Mouse (Mus musculus): ENCODE results near the gene Tbc1d23. TPM values are rescaled to one million over a fixed set of nuclear protein-coding genes. Genes with fewer than 3 reads are reported as not detected.

Tbc1d23 gene
- total RNA-seq (2021): 10 to 100 TPM; 45.8 to 46.8 TPM

DNA sequence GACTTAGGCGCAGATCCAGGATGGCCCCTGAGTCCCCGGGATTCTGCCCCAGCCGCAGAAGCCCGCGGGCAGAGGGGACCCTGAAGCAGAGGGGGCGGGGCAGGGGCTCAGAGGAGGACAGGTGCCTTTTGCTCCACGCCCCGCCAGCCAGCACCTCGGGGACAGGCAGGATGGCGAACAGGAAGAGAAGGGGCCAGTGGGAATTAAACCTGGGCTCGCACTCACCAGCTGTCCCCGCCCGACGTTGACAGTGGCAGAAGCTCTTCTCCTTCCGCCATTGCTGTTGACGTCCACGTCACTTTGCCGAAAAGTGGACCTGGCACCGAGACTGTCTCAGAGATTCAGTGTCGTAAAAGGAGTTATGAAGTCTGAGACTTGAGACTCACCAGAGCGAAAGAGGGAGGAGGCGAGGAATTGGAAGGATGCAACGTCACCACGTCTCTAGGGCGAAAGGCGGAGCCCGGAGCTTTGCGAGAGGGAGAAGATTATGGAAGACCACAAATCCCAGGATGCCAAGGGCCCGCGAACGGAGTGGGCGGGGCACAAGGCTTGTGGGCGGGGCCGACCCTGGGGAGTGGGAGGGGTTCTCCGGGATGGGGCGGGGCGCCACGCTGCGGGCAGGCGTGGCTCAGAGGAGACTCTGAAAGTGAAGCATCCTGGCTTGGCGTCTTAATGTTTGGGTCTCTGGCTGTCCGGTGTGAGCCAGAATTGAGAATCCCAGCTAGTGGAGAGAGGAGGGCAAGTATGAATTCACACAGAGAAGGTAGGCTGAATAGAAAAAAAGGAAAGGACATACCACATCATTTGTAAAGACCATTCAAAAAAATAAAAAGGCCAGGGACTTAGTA is at the start of gene Tbc1d23:
Tbc1d23 (minus strand) TSS at position 416 of the 848 bp plus-strand sequence.
- intact Hi-C loops (cut with DNase I): no loop called here
- peak; percentile 97 to 98 for DNase-seq (ENCODE audit: extremely low spot score in 1 of 2, low spot score in 2 of 2)

DNA sequence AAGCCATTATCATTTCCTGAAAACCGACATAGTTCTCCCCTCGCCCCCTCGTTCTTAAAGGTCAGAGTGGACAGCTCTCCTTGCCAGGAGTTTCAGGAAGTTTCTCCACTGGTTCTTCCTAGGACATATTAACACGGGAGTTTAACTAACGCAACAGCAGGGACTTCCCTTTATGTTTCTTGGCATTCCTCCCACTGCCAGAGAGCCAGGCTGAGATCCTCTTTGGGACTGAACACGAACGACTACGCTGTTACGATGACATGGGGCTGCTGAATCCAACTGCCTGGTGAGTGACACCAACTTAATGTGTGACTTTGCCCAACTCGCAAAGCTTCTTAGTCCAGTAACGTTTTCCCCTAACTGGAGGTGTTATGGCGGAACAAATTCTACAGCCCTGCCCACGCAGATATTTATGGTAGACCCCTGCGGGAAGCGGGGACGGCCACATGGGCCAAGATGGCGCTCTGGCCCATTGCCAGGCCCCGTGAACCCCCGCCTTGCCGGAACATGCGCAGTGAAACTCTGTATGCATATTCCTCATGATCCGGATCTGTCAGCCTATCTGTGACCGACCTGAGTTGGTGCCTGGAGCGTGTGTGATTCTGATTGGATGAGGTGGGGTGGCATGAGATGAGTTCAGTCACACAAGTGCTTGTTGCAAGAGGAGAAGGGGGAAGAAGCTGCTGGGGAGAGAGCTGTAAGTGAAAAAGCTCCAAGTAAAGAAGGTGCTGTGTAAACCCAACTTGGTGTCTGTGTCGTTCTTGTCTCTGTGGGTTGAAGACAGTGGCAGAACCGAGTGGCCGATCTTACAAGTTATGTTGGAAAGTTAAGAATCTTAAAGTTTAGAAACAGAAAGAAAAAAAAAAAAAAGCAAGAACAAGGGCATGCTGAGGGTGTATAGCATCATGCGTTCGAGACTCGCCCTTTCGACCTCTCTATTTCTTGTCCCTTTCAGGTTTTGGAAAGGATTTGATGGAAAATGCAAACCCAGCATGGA is 49.2 kb upstream of the Tbc1d23 start:
- intact Hi-C loops (cut with DNase I): no loop called here
- DNase-seq (ENCODE audit: extremely low spot score in 1 of 2, low spot score in 2 of 2): peak in 1 of 2 experiments; percentile 60

DNA sequence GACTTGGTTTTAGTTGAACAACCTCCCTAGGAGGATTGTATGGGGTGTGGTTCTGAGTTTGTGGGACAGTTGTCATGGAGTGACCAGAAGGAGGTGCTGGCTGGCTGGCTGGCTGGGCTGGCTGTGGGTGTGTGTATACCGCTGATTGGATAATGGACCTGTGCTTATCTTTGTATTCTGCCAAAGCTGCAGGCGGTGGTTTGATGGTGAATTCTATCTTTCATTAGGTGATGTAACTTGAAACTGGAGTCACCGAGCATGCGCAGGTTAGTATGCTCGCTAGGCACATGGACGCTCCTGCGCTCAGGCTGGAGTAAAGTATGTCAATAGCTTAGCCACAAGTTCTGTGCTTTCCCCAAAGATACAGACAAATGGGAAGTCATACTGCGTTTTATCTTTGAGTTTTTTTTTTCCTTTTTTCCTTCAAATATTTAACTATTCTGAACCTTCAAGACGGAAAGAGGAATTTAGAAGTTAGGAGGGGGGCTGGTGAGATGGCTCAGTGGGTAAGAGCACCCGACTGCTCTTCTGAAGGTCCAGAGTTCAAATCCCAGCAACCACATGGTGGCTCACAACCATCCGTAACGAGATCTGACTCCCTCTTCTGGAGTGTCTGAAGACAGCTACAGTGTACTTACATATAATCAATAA is 47.8 kb upstream of the Tbc1d23 start:
- intact Hi-C loops (cut with DNase I): no loop called here
- DNase-seq (ENCODE audit: extremely low spot score in 1 of 2, low spot score in 2 of 2): no peak

DNA sequence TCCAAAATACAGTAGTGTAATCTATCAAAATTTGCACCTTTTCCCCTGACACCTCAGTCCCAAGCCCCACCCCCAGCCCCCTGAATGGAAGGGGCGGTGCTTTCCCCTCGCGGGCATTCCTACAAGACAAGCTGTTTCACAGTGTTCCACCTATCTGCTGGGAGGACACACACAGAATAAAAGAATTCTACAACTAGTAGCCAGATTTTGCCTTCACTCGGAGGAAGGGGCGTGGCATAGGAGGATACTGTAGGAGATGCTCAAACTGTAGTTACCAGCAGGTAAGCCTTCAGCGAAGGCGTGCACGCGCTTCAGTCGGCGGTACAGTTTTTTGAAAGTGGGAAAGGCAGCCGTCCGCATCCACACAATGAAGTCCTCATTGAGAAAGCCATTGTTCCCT is 38.4 kb upstream of the Tbc1d23 start:
- DNase-seq (ENCODE audit: extremely low spot score in 1 of 2, low spot score in 2 of 2): no peak
- intact Hi-C loops (cut with DNase I): no loop called here

DNA sequence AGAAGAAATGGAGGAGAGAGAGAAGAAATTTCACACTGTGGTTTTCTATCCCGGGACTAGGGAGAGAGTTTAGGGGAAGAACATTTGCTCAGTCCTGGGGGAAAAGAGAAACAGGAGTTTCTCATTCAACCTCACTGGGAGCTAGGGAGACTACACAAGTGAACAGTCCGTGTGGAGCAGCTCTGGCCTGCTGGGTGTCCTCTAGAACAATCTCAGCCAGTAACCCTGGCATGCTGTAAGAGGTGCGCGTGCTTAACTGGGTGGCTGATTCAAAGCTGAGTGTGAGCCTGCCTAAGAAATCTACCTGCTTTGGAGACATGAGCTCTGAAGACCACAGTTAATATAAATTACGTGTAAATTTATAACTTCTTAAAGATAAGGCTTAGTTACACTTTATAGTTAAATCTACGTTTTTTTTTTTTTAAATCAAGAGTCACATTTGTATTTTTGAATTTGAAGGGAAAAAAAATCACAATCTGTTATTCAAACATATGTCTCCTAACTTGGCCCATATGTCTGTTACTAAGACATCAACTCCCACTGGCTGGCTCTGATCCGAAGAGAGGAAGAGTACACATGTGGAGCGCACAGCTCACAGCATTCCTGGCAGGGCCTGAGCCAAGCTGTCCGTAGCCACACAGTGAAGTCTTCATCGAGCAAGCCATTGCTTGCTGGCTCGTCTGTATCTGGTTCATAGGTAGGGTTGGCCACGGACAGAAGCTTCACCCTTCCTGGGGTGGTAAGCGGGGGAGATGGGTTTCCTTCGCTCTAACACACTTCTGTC is 36.9 kb upstream of the Tbc1d23 start:
- intact Hi-C loops (cut with DNase I): no loop called here
- peak; percentile 48 to 59 for DNase-seq (ENCODE audit: extremely low spot score in 1 of 2, low spot score in 2 of 2)

DNA sequence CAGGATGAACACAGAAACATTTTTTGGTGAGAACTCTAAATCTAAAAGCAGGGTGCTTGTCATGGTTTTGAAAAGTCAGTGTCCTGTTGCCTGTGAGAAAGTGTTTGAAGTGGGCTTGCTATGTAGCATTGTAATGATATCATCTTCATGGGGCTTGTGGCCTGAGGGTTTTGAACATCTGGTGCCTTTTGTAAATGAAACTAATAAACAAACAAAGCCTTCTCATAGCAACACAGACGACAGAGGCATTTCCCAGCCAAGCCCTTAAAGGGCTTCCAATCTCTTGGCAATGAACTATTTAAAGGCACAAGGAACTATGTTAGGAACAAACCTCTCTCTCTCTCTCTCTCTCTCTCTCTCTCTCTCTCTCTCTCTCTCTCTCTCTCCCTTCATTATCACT is 35.8 kb upstream of the Tbc1d23 start:
- DNase-seq (ENCODE audit: extremely low spot score in 1 of 2, low spot score in 2 of 2): peak in 1 of 2 experiments; percentile 39
- intact Hi-C loops (cut with DNase I): no loop called here

DNA sequence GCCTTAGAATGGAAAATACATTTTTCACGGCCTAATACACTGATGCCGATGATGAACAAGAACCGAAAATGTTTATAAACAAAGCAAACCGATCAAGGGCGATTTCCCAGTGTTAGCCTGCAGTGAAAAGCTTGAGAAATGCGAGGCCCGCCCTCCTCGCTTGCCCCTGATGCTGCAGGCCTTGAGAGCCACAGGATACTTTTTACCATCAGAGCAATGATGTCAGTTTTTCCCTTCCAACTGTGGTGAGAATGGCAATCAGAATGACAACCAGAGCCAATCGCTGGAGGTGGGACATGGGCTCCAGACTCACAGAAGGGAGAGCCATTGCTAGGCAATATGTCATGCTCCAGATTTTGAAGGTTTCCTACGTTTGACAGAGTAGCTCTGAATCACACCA is 28.8 kb upstream of the Tbc1d23 start:
- DNase-seq (ENCODE audit: extremely low spot score in 1 of 2, low spot score in 2 of 2): no peak
- intact Hi-C loops (cut with DNase I): no loop called here

DNA sequence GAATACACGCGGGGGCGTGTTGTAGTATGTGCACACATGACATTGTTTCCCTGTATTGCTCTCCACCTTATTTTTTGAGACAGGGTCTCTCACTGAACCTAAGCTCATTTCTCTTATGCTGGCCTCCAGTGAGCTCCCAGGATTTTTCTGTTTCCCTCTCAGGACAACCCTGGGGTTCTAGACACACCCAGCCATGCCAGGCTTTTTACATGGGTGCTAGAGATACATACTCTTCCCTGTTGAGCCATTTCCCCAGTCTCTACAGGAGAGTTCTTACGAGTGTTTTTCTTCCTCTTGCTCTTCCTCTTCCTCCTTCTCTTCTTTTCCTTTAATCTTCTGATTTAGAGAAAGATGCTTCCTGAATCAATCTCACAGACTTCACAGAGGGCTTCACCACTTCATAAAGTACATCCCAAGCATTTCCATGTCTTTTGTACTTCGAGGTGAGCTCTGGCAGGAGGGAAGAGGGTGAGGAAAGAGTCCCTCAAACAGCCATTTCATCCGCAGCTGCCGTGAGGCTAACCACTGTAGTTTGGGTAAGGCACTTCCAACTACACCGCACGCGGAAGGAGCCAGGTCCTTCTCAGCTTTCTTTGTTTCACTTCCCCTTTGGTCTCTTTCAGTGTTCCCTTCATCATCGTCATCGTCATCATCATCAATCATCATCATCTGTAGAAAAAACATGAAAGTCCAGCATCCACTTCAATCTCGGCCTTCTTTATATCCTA is 28.2 kb upstream of the Tbc1d23 start:
- intact Hi-C loops (cut with DNase I): no loop called here
- DNase-seq (ENCODE audit: extremely low spot score in 1 of 2, low spot score in 2 of 2): no peak

DNA sequence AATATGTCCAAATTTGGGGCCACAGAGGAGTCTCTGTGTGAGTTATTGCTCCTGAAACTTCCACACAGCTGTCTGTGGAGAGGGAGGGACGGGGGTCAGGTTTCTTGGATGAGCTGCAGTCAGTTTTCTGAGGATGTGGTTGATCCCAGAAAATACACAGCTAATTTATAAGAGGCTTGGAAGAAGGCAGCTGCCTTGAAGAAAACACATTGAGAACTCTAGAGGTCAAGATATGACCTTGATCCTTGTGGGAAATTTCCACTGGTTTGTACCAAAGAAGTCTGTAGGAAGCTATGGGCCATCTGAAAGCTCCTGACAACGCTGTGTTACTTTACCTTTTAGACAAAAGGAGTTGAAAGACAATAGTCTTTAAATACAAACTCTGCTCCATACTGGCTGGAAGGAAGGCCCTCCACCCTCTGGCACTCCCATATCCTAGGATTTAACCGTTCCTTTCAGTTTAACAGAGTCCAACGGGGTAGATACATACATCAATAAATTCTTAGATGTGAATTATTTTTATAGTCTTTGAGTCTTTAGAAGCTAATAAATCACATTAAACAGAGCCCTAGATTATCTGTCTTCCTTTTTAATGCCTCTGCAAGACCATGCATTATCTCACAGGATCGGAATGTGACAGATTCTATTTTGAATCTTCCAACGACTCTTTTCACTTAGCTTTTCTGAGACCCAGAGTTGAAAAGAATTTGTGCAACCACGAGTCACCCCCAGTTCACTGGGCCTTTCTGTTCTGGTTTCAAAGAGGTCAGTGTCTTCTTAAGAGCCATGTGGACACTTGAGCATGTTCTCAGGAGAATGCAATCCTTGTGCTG is 20.5 kb upstream of the Tbc1d23 start:
- intact Hi-C loops (cut with DNase I): no loop called here
- no peak for DNase-seq (ENCODE audit: extremely low spot score in 1 of 2, low spot score in 2 of 2)

DNA sequence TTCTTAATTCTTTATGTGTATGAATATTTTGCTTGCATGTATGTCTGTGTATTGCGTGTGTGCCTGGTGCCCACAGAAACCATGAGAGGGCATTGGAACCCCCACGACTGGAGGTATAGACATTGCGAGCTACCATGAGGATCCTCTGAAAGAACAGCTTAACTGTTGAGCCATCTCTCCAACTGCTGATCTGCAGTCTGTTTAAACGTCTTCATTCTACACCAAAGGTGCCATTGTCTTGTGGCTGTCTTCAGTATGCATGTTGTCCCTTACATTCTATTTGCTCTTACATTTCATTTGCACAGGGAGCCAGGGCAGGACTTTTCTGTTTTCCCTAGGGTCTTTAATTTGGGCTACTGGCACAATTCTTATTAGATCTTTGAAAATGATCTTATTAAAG is 19.7 kb upstream of the Tbc1d23 start:
- DNase-seq (ENCODE audit: extremely low spot score in 1 of 2, low spot score in 2 of 2): no peak
- intact Hi-C loops (cut with DNase I): no loop called here

DNA sequence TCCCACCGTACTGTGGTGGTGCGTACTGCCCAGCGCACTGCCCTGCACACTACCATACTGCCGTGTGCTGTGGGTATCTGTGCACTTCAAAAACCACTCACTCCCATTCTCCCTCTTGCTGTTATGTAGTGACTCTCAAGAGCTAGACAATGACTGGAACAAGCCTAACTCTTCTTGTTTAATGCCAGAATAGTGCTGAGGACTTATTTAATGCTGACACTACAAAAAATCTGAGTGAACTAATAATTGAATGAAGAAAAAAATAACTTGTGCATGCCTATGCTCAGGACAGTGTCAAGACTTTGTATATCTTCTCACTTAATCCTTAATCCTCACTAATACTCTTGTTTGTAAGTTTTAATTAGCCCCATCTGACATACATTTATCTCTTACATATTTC is 16.2 kb upstream of the Tbc1d23 start:
- intact Hi-C loops (cut with DNase I): no loop called here
- no peak for DNase-seq (ENCODE audit: extremely low spot score in 1 of 2, low spot score in 2 of 2)

DNA sequence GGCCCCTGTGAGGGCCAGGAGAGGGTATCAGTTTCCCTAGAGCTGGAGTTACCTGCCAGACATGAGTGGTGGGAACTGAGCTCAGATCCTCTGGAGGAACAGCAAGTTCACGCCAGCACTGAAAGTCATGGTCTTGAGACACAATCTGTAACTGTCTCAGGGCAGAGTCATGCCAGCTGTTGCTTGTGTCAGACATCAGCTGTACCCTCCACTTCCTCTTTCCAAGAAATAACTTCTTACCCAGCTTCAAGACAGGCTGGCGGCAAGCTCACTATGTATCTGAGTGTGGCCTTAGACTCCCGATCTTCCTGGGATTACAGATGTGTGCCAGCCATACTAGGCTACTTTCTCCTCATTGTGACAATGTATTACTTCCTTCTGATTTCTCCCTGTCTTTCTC is 15.3 kb upstream of the Tbc1d23 start:
- intact Hi-C loops (cut with DNase I): no loop called here
- no peak for DNase-seq (ENCODE audit: extremely low spot score in 1 of 2, low spot score in 2 of 2)

DNA sequence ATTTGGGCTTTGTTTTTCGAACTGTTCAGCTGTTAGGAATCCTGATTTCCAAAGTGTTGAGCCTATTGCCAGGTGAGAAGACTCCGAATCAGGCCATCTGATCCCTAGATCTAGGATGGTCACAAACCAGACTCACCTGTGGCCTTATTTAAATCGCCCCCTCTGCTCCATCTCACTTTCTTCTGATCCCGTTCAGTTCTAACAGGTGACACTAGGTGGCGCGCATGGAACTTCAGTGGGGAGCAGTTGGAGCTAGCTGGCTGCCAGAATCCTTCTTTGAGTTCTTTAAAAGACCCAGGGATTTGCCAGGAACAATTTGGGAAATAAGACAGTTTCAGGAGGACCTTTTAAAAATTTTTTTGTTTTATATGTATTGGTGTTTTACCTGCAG is 12.5 kb upstream of the Tbc1d23 start:
- DNase-seq (ENCODE audit: extremely low spot score in 1 of 2, low spot score in 2 of 2): peak; percentile 72 to 85
- intact Hi-C loops (cut with DNase I): loop anchor here (5.0 kb wide), 3 partner anchors 153 to 348 kb away; no protein-coding TSS in a partner anchor

DNA sequence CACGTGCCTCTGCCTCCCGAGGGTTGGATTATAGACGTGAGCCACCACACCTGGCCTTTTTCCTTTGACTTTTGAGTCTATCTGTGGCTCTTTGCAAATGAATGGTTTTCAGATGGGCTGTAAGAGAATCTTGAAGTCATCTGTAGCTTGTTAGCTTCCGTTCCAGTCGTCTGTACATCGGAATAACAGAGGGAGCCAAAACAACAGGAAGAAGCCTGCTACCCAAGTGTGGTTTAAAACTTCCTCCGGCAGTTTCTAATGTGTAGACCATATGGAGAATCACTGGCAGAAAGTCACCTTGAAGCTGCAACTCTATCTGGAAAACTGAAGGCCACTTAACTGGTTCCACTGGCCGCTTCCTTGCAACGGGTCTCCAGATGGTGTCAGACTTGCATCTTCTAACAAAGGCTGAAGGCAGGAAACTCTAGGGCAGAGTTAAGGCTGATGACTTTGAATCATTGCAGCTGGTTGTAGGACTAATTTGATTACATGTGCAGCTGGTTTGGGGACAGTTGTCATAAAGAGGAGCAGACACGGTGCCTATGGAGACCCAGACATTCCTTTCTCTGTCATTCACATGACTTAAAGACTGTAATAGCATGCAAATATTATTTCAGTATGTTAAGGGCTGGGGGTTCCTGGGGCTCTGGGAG is 12.0 kb upstream of the Tbc1d23 start:
- intact Hi-C loops (cut with DNase I): loop anchor here (5.0 kb wide), 3 partner anchors 154 to 349 kb away; no protein-coding TSS in a partner anchor
- DNase-seq (ENCODE audit: extremely low spot score in 1 of 2, low spot score in 2 of 2): no peak

DNA sequence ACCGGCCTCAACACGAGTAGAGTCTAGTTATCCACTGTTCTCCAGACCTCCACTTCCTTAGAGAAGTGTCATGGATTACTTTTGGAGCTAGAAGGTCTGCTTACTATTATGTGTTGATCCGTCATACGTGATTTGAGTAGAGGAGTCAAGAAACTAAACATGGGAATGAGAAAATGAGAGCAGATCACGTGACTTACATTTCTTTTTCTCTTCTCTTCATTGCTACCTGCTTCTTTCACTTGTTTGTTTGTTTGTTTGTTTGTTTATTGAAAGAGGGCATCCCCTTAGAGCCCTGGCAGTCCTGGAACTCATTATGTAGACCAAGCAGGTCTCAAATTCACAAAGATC is 11.5 kb upstream of the Tbc1d23 start:
- no peak for DNase-seq (ENCODE audit: extremely low spot score in 1 of 2, low spot score in 2 of 2)
- intact Hi-C loops (cut with DNase I): loop anchor here (5.0 kb wide), 3 partner anchors 154 to 349 kb away; no protein-coding TSS in a partner anchor

DNA sequence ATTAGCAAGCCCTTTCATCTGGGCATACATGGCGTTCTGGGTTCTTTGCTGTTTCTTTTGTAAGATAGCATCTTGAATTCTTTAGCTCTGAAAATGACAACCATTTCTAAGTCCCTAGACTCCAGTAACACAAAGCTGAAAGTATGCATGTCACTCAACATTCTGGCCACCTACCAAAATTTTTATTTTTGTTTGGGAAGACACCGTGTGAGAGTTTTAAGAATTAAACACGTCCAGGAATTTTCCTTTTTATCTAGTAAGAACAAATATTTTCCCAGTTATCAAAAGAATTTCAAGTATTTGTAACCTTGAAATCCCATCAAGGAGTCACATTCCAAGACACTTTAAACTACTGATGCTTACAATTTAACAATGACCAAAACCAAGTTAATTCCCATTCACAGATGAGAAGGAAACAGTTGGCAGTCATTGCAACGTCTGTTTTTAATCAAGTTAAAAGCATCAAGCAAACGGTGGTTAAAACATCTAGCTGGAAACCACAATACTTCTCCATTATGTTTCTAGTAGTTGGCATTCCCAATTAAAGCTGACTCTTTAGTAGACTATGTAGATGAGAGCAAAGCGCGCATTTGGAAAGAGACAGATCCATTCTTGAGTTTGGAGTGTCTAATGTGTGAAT is 4.7 kb upstream of the Tbc1d23 start:
- DNase-seq (ENCODE audit: extremely low spot score in 1 of 2, low spot score in 2 of 2): no peak
- intact Hi-C loops (cut with DNase I): no loop called here
